Mouse (Mus musculus) liver, embryonic 12.5 days (tissue): Measurements from ENCODE around the gene Zkscan16. TPM values are rescaled to one million over a fixed set of nuclear protein-coding genes. Genes with fewer than 3 reads are reported as not detected.
A peak's percentile ranks its signal among the peaks of the same experiment; 100 is the strongest.

Experiments
- ATAC-seq: fragments of 200-750 bp; cut with Nextera tagmentation; 2 replicates; pipeline ENCODE4 v1.8.0; 2017; ENCODE audit warnings: moderate number of reproducible peaks, mild to moderate bottlenecking, moderate library complexity
- H3K27ac ChIP-seq: fragments of 300-500 bp; sonication (generic); 2 replicates; pipeline ENCODE4 v1.5.1; 2016; ENCODE audit warnings: mild to moderate bottlenecking
- H3K27me3 ChIP-seq: fragments of 300-500 bp; sonication (generic); replicated peaks from 2 replicates; pipeline ENCODE4 v1.6.1; 2016; ENCODE audit warnings: mild to moderate bottlenecking, moderate library complexity
- H3K36me3 ChIP-seq: fragments of 300-500 bp; sonication (generic); 2 replicates; pipeline ENCODE4 v1.6.1; 2016; ENCODE audit warnings: mild to moderate bottlenecking, moderate library complexity
- H3K4me1 ChIP-seq: fragments of 300-500 bp; sonication (generic); 2 replicates; pipeline ENCODE4 v1.6.1; 2016
- H3K4me2 ChIP-seq: fragments of 300-500 bp; sonication (generic); 2 replicates; pipeline ENCODE4 v1.6.1; 2016; ENCODE audit warnings: mild to moderate bottlenecking, moderate library complexity
- H3K4me3 ChIP-seq: fragments of 300-500 bp; sonication (generic); 2 replicates; pipeline ENCODE4 v1.5.1; 2016; ENCODE audit warnings: mild to moderate bottlenecking, moderate library complexity
- H3K9ac ChIP-seq: fragments of 300-500 bp; sonication (generic); 2 replicates; pipeline ENCODE4 v1.6.1; 2016; ENCODE audit warnings: mild to moderate bottlenecking, moderate library complexity
- H3K9me3 ChIP-seq: fragments of 300-500 bp; sonication (generic); replicated peaks from 2 replicates; pipeline ENCODE4 v1.6.1; 2016; ENCODE audit warnings: mild to moderate bottlenecking, moderate library complexity
- WGBS: fragments of 180-500 bp; shearing (Covaris S2); methylation state at CpG from one replicate; pipeline ENCODE4 v1.1.7; 2016; ENCODE audit not compliant: insufficient replicate concordance; 5-methylcytosine and 5-hydroxymethylcytosine counted together
- polyA plus RNA-seq: library from polyadenylated mRNA; unstranded; fragments of >200 nt; fragmentation: Nextera tagmentation; extraction: Ambion mirVana; gene quantifications from 2 replicates; pipeline ENCODE4 v1.2.1, GENCODE M21; 2016

The Zkscan16 gene
- polyA plus RNA-seq: 0.12 and 0.14 TPM in 2 replicates

DNA sequence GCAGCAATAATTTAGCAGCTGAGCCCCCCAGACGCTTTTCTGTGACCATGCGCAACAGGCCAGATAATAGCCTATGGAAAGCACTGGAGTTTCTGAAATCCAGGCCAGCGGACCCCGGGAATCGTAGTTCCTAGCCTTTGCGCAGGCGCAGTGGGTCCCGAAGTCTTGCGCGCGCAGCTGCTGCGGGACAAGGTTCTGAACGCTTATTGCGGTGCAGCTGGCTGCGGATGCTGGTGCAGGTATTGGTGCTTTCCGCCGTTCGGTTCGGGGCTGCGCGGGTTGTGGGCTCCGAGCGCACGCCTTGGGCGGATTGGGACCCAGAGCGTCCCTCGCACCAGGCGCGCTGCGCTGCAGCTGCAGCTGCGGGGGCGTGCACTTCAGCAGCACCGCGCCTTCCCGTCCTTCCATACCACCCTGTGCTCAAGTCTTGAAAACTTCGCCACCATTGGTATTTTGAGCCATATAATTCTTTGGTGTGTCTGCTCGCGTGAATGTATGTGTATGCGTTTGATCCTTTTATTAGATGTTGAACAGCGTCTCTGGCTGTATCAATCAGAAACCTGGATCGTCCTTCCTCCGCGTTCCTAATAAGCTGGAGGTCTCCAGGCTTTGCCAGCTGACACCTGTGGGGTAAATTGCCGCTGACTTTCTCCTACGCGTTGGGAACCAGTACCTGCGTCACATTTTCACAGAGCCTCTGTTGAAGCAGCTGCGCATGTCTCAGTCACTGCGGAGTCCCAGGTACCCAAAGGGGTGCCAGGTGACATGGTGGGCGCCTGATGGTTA, at the start of gene Zkscan16:
TSS of gene Zkscan16 (plus strand) at position 209 of the 786 bp plus-strand sequence.
- peak within 1 kb of the TSS; percentile 88 for H3K4me2 ChIP-seq
- WGBS: 1% methylated on average over 50 of the region's 50 CpGs
- peak within 1 kb of the TSS; percentile 52; the same call in 1 of the 2 replicates for H3K9ac ChIP-seq
- peaks cover 43% of the 10 kb centered on the region for H3K27me3 ChIP-seq
- H3K27ac ChIP-seq: no peak within 1 kb of the TSS
- no peaks in the 10 kb centered on the region for H3K36me3 ChIP-seq
- ATAC-seq: no peak
- peak within 1 kb of the TSS; percentile 65 for H3K4me3 ChIP-seq
- H3K9me3 ChIP-seq: no peaks in the 10 kb centered on the region
- H3K4me1 ChIP-seq: peaks cover 9% of the 10 kb centered on the region

GRCm38 (mm10) chr4:58894399-58894798, 49.0 kb upstream of the Zkscan16 start:
- ATAC-seq: peak; percentile 46
- H3K9me3 ChIP-seq: no peaks in the 10 kb centered on the region
- H3K4me3 ChIP-seq: no peak overlapping the region
- H3K4me1 ChIP-seq: peaks cover 64% of the 10 kb centered on the region
- 57% methylated on average over 7 of the region's 7 CpGs for WGBS
- H3K4me2 ChIP-seq: no peak overlapping the region
- no peaks in the 10 kb centered on the region for H3K36me3 ChIP-seq
- no peak overlapping the region for H3K27ac ChIP-seq
- H3K27me3 ChIP-seq: no peaks in the 10 kb centered on the region
- H3K9ac ChIP-seq: no peak overlapping the region

GRCm38 (mm10) chr4:58897436-58897835, 46.0 kb upstream of the Zkscan16 start:
- peaks cover 42% of the 10 kb centered on the region for H3K4me1 ChIP-seq
- H3K4me3 ChIP-seq: no peak overlapping the region
- ATAC-seq: no peak
- no peak overlapping the region for H3K4me2 ChIP-seq
- no peaks in the 10 kb centered on the region for H3K27me3 ChIP-seq
- no peak overlapping the region for H3K9ac ChIP-seq
- no peaks in the 10 kb centered on the region for H3K9me3 ChIP-seq
- 66% methylated on average over 4 of the region's 4 CpGs for WGBS
- no peaks in the 10 kb centered on the region for H3K36me3 ChIP-seq
- no peak overlapping the region for H3K27ac ChIP-seq

- no peaks in the 10 kb centered on the region for H3K36me3 ChIP-seq
- no peaks in the 10 kb centered on the region for H3K9me3 ChIP-seq
- no peaks in the 10 kb centered on the region for H3K27me3 ChIP-seq
- H3K4me3 ChIP-seq: no peak overlapping the region
- peaks cover 36% of the 10 kb centered on the region for H3K4me1 ChIP-seq
- H3K27ac ChIP-seq: no peak overlapping the region
- no peak overlapping the region for H3K9ac ChIP-seq
- no peak overlapping the region for H3K4me2 ChIP-seq
- no peak for ATAC-seq
These were observed 45.1 kb upstream of the Zkscan16 start for GRCm38 (mm10) chr4:58898318-58898717.

GRCm38 (mm10) chr4:58907453-58907852, 36.0 kb upstream of the Zkscan16 start:
- Histone ChIP-seq H3K4me2 (no peak overlapping the region), H3K4me3 (no peak overlapping the region), H3K27ac (no peak overlapping the region), H3K9me3 (no peaks in the 10 kb centered on the region), H3K9ac (no peak overlapping the region), H3K27me3 (no peaks in the 10 kb centered on the region), H3K36me3 (no peaks in the 10 kb centered on the region), H3K4me1 (peaks cover 31% of the 10 kb centered on the region)
- WGBS: 25% methylated on average over 1 of the region's 1 CpGs
- no peak for ATAC-seq

- 32% methylated on average over 16 of the region's 16 CpGs for WGBS
- peak overlapping the region; percentile 83 for H3K4me2 ChIP-seq
- H3K9me3 ChIP-seq: no peaks in the 10 kb centered on the region
- peak overlapping the region; percentile 98 for H3K9ac ChIP-seq
- peak overlapping the region; percentile 99 for H3K4me3 ChIP-seq
- ATAC-seq: no peak
- H3K27me3 ChIP-seq: no peaks in the 10 kb centered on the region
- peaks cover 51% of the 10 kb centered on the region for H3K4me1 ChIP-seq
- H3K36me3 ChIP-seq: no peaks in the 10 kb centered on the region
- peak overlapping the region; percentile 88; the same call in 1 of the 2 replicates for H3K27ac ChIP-seq
These were observed 33.0 kb upstream of the Zkscan16 start for GRCm38 (mm10) chr4:58910175-58911068.

GRCm38 (mm10) chr4:58911069-58911830, 32.2 kb upstream of the Zkscan16 start:
- no peaks in the 10 kb centered on the region for H3K27me3 ChIP-seq
- peak overlapping the region; percentile 83 for H3K4me2 ChIP-seq
- H3K9me3 ChIP-seq: no peaks in the 10 kb centered on the region
- H3K4me3 ChIP-seq: peak overlapping the region; percentile 99
- ATAC-seq: peak; percentile 57
- peak overlapping the region; percentile 88 for H3K27ac ChIP-seq
- H3K9ac ChIP-seq: peak overlapping the region; percentile 98
- H3K36me3 ChIP-seq: no peaks in the 10 kb centered on the region
- 1% methylated on average over 55 of the region's 56 CpGs for WGBS
- H3K4me1 ChIP-seq: peaks cover 55% of the 10 kb centered on the region

DNA sequence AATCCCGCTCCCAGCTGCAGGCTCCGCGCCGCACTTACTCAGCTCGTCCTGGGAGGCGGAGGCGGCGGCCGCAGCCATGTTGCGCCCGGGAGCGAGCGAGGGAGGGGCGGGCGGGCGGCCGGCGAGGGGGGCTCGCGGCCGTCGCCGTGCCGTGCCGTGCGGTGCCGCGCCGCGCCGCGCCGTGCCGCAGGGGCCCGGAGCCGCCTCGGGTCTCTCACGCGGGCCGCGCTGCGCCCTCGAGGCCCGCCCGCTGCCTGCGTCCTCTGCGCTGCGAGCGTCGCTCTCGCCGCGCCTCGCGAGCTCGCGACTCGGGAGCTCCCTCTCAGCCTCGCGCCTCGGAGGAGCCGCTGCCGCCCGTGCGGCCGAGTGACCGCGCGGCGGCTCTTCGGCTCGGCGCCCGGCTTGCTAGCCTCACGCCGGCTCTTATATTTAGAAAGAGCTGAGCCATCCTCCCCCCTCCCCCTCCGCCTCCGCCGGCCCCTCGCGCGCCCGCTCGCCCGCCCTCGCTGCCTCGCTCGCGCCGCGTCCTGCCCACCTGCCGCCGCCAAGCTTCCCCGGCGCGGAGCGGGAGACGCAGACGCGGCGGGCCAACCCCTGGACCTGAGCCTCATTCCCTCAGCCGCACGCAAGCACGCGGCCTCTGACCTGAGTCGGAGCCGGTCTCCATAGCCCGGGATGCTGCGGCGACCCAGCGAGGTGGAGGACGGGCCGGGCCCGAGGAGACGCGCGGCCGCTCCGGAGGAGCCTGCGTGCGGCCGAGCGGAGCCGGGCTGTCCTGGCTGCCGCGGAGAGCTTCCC, 31.4 kb upstream of the Zkscan16 start:
- peak overlapping the region; percentile 98 for H3K9ac ChIP-seq
- peak overlapping the region; percentile 83 for H3K4me2 ChIP-seq
- ATAC-seq: peak; percentile 71
- H3K27ac ChIP-seq: peak overlapping the region; percentile 88
- H3K9me3 ChIP-seq: no peaks in the 10 kb centered on the region
- H3K4me1 ChIP-seq: peaks cover 54% of the 10 kb centered on the region
- peak overlapping the region; percentile 99 for H3K4me3 ChIP-seq
- no peaks in the 10 kb centered on the region for H3K27me3 ChIP-seq
- H3K36me3 ChIP-seq: no peaks in the 10 kb centered on the region
- WGBS: under 1% methylated on average over 111 of the region's 126 CpGs

GRCm38 (mm10) chr4:58912629-58913335, 30.6 kb upstream of the Zkscan16 start, which contains the start of gene Ecpas:
Ecpas (minus strand) TSS chr4:58912749.
- no peaks in the 10 kb centered on the region for H3K27me3 ChIP-seq
- 3% methylated on average over 43 of the region's 43 CpGs for WGBS
- peak within 1 kb of the TSS; percentile 88 for H3K27ac ChIP-seq
- H3K4me2 ChIP-seq: peak within 1 kb of the TSS; percentile 83
- no peaks in the 10 kb centered on the region for H3K36me3 ChIP-seq
- no peaks in the 10 kb centered on the region for H3K9me3 ChIP-seq
- peak; percentile 80 for ATAC-seq
- peak within 1 kb of the TSS; percentile 98 for H3K9ac ChIP-seq
- peaks cover 49% of the 10 kb centered on the region for H3K4me1 ChIP-seq
- H3K4me3 ChIP-seq: peak within 1 kb of the TSS; percentile 99

GRCm38 (mm10) chr4:58913336-58914026, 29.9 kb upstream of the Zkscan16 start:
- ATAC-seq: peak; percentile 38; the same call in 1 of the 2 replicates
- Histone ChIP-seq H3K9ac (no peak overlapping the region), H3K4me1 (peaks cover 47% of the 10 kb centered on the region), H3K4me2 (peak overlapping the region; percentile 83), H3K36me3 (no peaks in the 10 kb centered on the region), H3K4me3 (peak overlapping the region; percentile 99; the same call in 1 of the 2 replicates), H3K9me3 (no peaks in the 10 kb centered on the region), H3K27me3 (no peaks in the 10 kb centered on the region), H3K27ac (no peak overlapping the region; the same call in 1 of the 2 replicates)
- 7% methylated on average over 3 of the region's 3 CpGs for WGBS
